Comparison of ENCODE assay signal across 11 mouse cellular contexts in genomic region chr9:118520011-118520410, GRCm38 (mm10). TPM values are rescaled to one million over a fixed set of nuclear protein-coding genes. Genes with fewer than 3 reads are reported as not detected.
DNase-seq lines count a peak whose midpoint lies in the region; ATAC-seq and TF ChIP-seq lines count a peak whose summit lies in the region.
"Had no signal": no experiment of that assay in that cellular context is flagged by ENCODE, and none has a peak within 500 bp of the region (broad histone marks: within the 10 kb centered on the region; RNA-seq: fewer than 3 reads in every experiment).

No protein-coding gene starts in this region.

- no peaks in the 10 kb centered on the region for H3K9me3 ChIP-seq in lung, embryonic 15.5 days
- no peaks in the 10 kb centered on the region for H3K9me3 ChIP-seq in heart, embryonic 11.5 days (replicated peaks; ENCODE audit: control insufficient read depth, low read length)
- H3K9me3 ChIP-seq: limb, embryonic 15.5 days had no signal

- ATAC-seq in lung, embryonic 15.5 days (ENCODE audit: borderline replicate concordance, extremely low read depth, low FRiP score, low TSS enrichment) = peak; percentile 42; the same call in 1 of the 2 replicates
- no peak for ATAC-seq in heart, embryonic 11.5 days (replicated peaks; ENCODE audit: insufficient number of reproducible peaks, low FRiP score, low TSS enrichment)

- peak; percentile 39 for DNase-seq in cerebellum, adult 9-10 months
- DNase-seq in cerebellum, adult 11 months = no peak
- DNase-seq in lung, adult 2 months = no peak
- DNase-seq in spleen, adult 18-20 months = no peak
- DNase-seq in frontal cortex, postnatal 14 days (ENCODE audit: low spot score in 2 of 2) = no peak
- DNase-seq: kidney, adult 2 months; retina, postnatal 1 day had no signal

- no peak overlapping the region for H3K9ac ChIP-seq in lung, embryonic 15.5 days
- H3K9ac ChIP-seq in heart, embryonic 11.5 days (ENCODE audit: low read depth, low read length) = 0 out of 2 replicates have a peak overlapping the region, but pooled peaks have one; percentile 43
- H3K9ac ChIP-seq: limb, embryonic 15.5 days had no signal

- 23% methylated on average over 8 of the region's 8 CpGs for WGBS in lung, embryonic 15.5 days
- 40% methylated on average over 8 of the region's 8 CpGs for WGBS in lung, adult 2 months
- 35% methylated on average over 8 of the region's 8 CpGs for WGBS in heart, embryonic 11.5 days (ENCODE audit: insufficient replicate concordance)

- H3K27me3 ChIP-seq in lung, embryonic 15.5 days = no peaks in the 10 kb centered on the region
- no peaks in the 10 kb centered on the region for H3K27me3 ChIP-seq in heart, embryonic 11.5 days (ENCODE audit: control insufficient read depth, insufficient read depth, low read length)
- no peaks in the 10 kb centered on the region for H3K27me3 ChIP-seq in myocyte (ENCODE audit: control insufficient read depth, insufficient read depth, insufficient read length)
- H3K27me3 ChIP-seq: limb, embryonic 15.5 days had no signal

- TF ChIP-seq CTCF in lung, adult 2 months (IDR thresholded peaks at IDR 0.05; ENCODE audit: insufficient read depth, low read length) = no peak

- no peak for TF ChIP-seq POLR2A in lung, adult 2 months (IDR thresholded peaks at IDR 0.05; ENCODE audit: borderline replicate concordance, extremely low read depth, low read depth, low read length)
- no peak for TF ChIP-seq POLR2A in myocyte (IDR thresholded peaks at IDR 0.05; ENCODE audit: insufficient read length, low read depth)

- H3ac ChIP-seq in myocyte (ENCODE audit: control insufficient read depth, insufficient read length) = no peak overlapping the region

- no peak overlapping the region for H3K4me3 ChIP-seq in lung, embryonic 15.5 days
- no peak overlapping the region for H3K4me3 ChIP-seq in lung, adult 2 months (replicated peaks; ENCODE audit: extremely low read depth, low read depth, low read length)
- H3K4me3 ChIP-seq in heart, embryonic 11.5 days (ENCODE audit: low read depth, low read length) = no peak overlapping the region
- no peak overlapping the region for H3K4me3 ChIP-seq in myocyte
- H3K4me3 ChIP-seq: limb, embryonic 15.5 days had no signal

- H3K27ac ChIP-seq in lung, embryonic 15.5 days = no peak overlapping the region; the same call in 1 of the 2 replicates
- peak overlapping the region; percentile 50 for H3K27ac ChIP-seq in heart, embryonic 11.5 days (ENCODE audit: low read depth, low read length)
- H3K27ac ChIP-seq: limb, embryonic 15.5 days had no signal

- peaks cover 23% of the 10 kb centered on the region for H3K36me3 ChIP-seq in lung, embryonic 15.5 days
- peaks cover 6% of the 10 kb centered on the region for H3K36me3 ChIP-seq in heart, embryonic 11.5 days (ENCODE audit: control insufficient read depth, insufficient read depth, low read length)
- H3K36me3 ChIP-seq in myocyte (ENCODE audit: control insufficient read depth, insufficient read depth) = peaks cover 7% of the 10 kb centered on the region

- peaks cover 23% of the 10 kb centered on the region for H3K4me1 ChIP-seq in lung, embryonic 15.5 days
- H3K4me1 ChIP-seq in lung, adult 2 months (ENCODE audit: control insufficient read depth, insufficient read depth, low read length) = 0 out of 2 replicates have a peak, but pooled peaks cover 4% of the 10 kb centered on the region
- peaks cover 46% of the 10 kb centered on the region for H3K4me1 ChIP-seq in heart, embryonic 11.5 days (ENCODE audit: control insufficient read depth, insufficient read depth, low read length)

- peaks cover 30% of the 10 kb centered on the region for H3K79me2 ChIP-seq in myocyte (ENCODE audit: control insufficient read depth, insufficient read depth)

- peak overlapping the region; percentile 5; the same call in 1 of the 2 replicates for H3K4me2 ChIP-seq in lung, embryonic 15.5 days
- peak overlapping the region; percentile 49 for H3K4me2 ChIP-seq in heart, embryonic 11.5 days
- peak overlapping the region; percentile 34 for H3K4me2 ChIP-seq in myocyte (ENCODE audit: low read depth)
- H3K4me2 ChIP-seq: limb, embryonic 15.5 days had no signal

TF ChIP-seq in myocyte, 11 proteins besides CTCF, POLR2A, EP300 and RAD21:
- TF ChIP-seq TCF12 (IDR thresholded peaks at IDR 0.05; ENCODE audit: insufficient read depth, poor library complexity, severe bottlenecking) (no peak), MYOG (IDR thresholded peaks at IDR 0.05; ENCODE audit: control insufficient read depth in 1 of 3, insufficient read depth in 1 of 3, insufficient read length in 2 of 3, low read depth in 2 of 3) (peak in 2 of 3 experiments; percentile 39 to 49), POLR2AphosphoS2 (IDR thresholded peaks at IDR 0.05; ENCODE audit: insufficient read length, low read depth) (no peak), MYOD1 (IDR thresholded peaks at IDR 0.05; ENCODE audit: control insufficient read depth in 1 of 3, insufficient read length in 2 of 3, low read depth in 2 of 3) (peak; percentile 18 to 56 (median 53)), TCF3 (IDR thresholded peaks at IDR 0.05; ENCODE audit: insufficient read length, low read depth) (no peak), CEBPB (IDR thresholded peaks at IDR 0.05; ENCODE audit: insufficient read depth, poor library complexity, severe bottlenecking) (no peak), MAX (IDR thresholded peaks at IDR 0.05; ENCODE audit: low read depth) (no peak), E2F4 (IDR thresholded peaks at IDR 0.05; ENCODE audit: insufficient read depth) (no peak), SRF (IDR thresholded peaks at IDR 0.05; ENCODE audit: control insufficient read depth, insufficient read length, low read depth) (no peak), USF1 (IDR thresholded peaks at IDR 0.05; ENCODE audit: low read depth) (no peak), REST (IDR thresholded peaks at IDR 0.05; ENCODE audit: insufficient read depth, insufficient read length) (no peak)
TF ChIP-seq in myocyte: peak in this region for 2.

RNA-seq across cellular contexts. Expression of gene Golga4, which starts 13.9 kb away (rescaled TPM):
- 39.2 and 43.5 TPM in 2 replicates for polyA plus RNA-seq in lung, embryonic 15.5 days (2015; fragmentation: Nextera tagmentation; extraction: Ambion mirVana)
- 9.0 and 17.4 TPM in 2 replicates for polyA plus RNA-seq in lung, adult 2 months (2012; rRNA removed)
- polyA plus RNA-seq in heart, embryonic 11.5 days (2014; fragmentation: Nextera tagmentation; extraction: Ambion mirVana) = 64.2 and 64.9 TPM in 2 replicates
- 18.5 TPM for polyA plus RNA-seq in myocyte (2012; fragmentation: generic; extraction: Trizol)

RNA-seq across cellular contexts. Expression of gene Eomes, which starts 42.0 kb away (rescaled TPM):
- polyA plus RNA-seq in lung, embryonic 15.5 days (2015; fragmentation: Nextera tagmentation; extraction: Ambion mirVana) = 0.08 TPM in 1 of 2 replicates, not detected in the other
- 0.96 and 1.3 TPM in 2 replicates for polyA plus RNA-seq in lung, adult 2 months (2012; rRNA removed)
- 0.08 and 0.17 TPM in 2 replicates for polyA plus RNA-seq in heart, embryonic 11.5 days (2014; fragmentation: Nextera tagmentation; extraction: Ambion mirVana)
- polyA plus RNA-seq in myocyte (2012; fragmentation: generic; extraction: Trizol) = 0.04 TPM
